Mouse (Mus musculus): ENCODE measurements around the gene Taar6.

The Taar6 gene

GRCm38 (mm10) chr10:23937613-23938012, 47.8 kb downstream of the Taar6 start:
- no peak for DNase-seq (ENCODE audit: low spot score)
